Mouse (Mus musculus) kidney, postnatal 36 days (tissue): ENCODE results near the gene Fras1.

Source experiments
- DNase-seq, 2 experiments: peaks; one replicate each; pipeline ENCODE4 v3.0.0; 2021 to 2022; ENCODE audit warnings: mixed read lengths in 2 of 2

Gene Fras1

DNA sequence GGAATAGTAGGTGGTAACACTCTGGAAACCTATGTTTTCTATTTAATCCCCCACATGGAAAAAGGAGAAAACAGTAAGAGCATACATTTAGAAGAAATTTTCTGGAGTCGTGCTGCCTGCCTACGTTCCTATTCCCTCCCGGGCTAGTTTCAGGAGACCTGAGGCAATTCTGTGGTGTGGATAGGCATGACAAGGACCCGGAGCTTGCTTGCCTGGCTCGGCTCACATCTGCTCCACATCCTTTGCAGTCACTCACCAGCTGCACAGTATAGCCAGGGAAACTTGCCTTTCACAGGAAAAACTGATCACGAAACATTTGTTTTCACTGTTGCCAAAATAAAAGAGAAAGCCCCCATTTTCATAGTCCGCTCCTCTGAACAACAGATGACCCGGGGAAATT, 325.2 kb downstream of the Fras1 start:
- DNase-seq, result no peak

DNA sequence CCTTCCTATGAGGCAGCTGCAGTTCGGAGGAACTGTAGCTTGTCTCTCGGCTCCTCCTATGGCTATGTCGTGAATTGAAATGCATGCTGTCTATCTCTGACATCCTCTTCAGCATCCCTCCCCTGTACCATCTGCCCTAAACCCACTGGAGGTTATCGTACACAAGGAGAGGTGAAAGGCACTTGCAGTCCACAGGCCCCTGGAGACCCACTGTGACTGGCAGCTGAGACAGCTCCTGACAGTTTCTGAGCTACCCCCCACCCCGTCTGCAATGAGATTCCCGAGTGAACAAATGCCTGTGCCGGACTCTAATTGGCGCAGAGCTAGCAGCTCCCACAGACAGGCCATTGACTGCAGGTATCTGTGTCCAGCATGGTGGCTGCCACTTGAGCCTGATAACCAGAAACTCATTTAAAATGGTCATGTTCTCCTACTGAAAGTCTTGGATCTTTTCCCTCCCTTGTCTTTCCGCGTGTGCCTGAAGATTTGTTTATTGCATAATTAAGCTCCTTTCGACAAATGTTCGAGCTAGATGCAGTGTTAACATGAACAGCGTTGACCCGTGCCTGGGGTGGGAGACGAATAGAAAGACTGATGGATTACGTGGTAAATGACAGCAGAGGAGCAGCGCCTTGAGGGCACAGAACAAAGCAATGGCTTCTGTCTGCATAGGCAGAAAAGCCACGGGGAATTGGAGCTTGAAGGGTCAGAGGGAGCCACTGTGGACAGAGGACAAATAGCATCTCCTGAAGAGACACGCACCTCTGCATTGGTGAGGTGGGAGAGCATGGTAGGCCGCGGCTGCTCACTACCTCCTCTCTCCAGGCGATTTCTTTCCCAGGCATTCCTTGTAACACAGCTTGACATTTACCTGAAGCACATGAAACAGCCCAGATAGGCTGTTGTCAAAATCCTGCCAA, 329.2 kb downstream of the Fras1 start:
- DNase-seq, result no peak

DNA sequence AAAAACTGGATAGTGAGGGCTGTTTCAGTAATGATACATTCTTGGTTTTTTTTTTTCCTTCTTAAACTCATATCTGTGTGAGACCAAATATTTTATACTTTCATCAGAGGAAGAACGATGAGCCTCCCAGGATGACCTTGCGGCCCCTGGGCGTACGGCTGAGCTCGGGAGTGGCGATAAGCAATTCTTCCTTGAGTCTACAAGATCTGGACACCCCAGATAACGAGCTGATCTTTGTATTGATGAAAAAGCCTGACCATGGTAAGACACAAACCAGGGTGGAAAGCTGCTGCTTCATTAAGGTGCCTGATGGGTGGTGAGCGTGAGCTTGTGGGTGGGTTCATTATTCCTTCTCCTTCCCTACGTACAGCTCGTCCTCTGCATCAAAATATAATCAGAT, 334.8 kb downstream of the Fras1 start:
- DNase-seq, result no peak

DNA sequence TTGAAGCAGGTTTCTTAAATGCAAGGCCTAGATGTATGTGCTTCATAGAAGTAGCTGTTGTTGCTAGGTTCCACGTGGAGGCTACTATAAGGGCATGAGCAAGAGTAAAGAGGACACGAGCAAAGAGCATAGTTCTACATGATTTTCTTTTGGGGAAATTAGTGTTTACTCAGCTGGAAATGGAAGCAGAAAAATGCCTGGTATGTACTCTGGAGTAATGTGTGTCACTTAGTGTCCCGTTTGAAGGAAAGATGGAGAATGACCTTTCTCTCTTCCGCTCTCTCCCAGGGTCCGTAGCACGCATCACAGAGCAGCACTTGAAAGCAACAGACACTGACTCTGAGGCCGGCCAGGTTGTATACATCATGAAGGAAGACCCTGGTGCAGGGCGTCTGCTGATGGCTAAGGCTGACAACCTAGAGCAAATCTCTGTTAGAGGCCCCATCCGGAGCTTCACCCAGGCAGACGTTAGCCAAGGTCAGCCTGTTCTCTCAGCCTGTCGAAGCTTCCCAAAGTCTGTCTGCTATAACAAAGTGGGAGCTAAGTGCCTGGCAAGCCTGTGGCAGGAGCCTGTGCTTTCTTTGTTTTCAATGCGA, 338.4 kb downstream of the Fras1 start:
- DNase-seq, result peak; percentile 5 to 8

DNA sequence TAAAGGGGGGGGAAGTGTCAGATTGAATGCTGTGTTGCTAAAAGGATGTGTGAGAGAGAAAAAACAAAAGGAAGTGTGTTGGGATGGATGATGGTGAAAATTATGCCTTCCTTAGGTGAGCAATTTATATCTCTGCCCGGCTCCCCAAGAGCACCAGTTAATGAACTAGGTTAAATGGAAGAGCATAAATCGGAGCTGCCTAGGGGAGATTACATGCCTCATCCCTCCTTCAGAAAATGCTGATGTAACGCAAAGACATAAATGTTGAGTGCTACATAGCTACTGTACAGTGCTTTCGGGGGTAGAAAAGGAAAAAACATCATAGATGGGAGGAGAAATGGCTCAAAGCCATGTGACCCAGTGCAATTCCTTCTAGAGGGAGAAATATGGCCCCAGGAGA, 339.0 kb downstream of the Fras1 start:
- no peak for DNase-seq

DNA sequence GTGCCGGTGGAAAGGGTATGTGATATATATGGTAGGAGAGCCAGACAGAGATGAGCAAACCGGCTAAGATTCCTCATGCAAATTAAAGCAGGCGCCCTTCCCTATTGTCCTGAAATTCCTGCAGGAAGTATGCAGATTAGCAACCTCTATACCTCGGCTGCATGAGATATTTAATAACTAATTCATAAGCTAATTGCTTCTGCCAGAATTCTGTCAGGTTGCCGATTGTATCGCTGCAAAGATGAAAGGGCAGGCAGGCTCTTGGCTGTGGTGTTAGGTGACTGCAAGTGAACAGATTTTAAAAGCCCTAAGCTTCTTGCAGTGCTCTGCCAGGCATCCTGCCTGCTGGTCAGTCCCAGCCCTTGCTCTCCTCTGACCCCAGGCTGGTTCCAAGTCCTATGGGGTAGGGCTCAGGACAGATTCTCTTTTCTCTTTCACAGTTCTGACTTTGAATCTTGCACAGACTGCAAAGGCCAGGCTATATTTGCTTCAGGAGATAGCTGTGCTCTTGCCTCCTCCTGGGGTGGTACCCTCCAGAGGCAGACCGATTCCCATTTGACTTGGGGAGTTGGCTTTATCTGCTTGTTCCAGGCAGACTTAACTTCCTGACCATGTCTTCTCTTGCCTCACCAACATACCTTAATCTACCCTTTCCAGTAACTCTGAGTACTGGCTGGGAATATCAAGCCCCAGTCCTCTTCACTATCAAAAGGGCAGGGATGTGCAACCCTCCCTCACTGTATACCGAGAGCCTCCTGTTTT, 342.7 kb downstream of the Fras1 start:
- no peak for DNase-seq

DNA sequence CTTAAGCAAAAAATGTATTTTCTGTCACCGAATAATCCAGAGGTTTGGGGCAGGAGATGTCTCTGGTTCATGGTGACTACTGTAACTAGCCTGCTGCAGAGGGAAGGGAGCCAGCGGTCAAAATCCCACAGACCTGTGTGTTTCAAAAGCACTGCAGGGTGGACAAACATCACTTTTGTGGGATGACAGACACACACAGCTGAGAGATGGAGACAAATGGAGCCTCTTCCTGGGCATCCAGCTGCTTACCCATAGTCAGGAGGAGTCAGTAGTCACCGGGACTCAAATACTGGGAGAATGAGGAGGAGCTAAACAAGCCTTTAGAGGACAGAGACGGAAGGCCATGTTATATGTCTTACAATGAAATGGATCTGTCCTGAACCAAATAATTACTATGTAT, 343.9 kb downstream of the Fras1 start:
- no peak for DNase-seq

DNA sequence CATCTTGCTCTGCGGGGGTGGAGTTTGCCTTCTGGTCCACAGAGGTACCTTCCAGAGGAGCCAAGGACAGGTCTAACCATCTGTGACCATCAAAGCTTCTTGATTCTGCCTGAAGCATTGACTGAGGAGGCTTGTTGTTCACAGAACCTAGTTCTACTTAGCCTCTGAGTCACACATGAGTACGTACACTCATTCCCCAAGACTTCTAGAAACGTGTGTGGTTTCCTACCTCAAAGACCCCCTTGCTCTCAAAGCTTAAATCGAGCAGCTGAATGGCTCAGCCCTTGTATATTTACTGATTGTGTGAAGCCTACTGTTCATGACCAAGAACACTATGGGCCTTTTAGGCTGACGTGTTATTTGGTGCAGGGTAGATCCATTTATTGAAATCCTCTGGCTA, 344.8 kb downstream of the Fras1 start:
- DNase-seq, result no peak

DNA sequence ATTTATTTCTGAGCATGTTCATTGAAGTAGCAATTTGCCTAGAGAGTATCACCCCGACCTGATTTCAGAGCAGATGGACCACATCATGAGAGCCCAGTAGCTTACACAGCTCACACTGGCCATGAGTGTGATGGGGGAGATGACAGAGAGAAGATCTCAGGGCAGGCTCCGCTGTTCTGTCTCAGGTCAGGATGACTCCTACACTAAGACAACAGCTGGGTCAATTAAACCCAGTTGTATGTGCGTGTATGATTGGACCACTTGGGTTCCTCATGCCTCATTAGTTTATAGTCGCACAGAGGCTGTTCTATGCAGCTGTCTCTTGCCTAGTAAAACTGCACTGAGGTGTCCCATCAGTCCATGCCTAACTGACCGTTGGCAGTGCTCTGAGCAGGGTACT, 345.5 kb downstream of the Fras1 start:
- no peak for DNase-seq

DNA sequence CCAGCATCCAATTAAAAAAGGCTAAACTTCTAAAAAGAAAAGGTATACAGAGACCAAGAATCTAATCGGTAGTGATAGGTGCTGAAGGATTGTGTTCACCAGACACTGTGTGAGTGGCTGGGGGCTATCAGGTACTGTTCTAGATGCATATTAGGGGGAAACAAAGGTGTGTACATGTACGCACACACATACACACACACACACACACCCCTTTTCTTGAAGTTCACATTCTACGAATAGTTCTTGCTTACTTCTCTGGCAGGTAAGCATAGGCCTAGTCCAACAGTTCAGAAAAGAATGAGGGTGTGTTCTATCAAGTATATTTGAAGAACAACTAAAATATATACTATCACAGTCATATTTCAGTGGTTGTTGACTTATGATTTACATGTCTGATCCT, 348.9 kb downstream of the Fras1 start:
- no peak for DNase-seq

DNA sequence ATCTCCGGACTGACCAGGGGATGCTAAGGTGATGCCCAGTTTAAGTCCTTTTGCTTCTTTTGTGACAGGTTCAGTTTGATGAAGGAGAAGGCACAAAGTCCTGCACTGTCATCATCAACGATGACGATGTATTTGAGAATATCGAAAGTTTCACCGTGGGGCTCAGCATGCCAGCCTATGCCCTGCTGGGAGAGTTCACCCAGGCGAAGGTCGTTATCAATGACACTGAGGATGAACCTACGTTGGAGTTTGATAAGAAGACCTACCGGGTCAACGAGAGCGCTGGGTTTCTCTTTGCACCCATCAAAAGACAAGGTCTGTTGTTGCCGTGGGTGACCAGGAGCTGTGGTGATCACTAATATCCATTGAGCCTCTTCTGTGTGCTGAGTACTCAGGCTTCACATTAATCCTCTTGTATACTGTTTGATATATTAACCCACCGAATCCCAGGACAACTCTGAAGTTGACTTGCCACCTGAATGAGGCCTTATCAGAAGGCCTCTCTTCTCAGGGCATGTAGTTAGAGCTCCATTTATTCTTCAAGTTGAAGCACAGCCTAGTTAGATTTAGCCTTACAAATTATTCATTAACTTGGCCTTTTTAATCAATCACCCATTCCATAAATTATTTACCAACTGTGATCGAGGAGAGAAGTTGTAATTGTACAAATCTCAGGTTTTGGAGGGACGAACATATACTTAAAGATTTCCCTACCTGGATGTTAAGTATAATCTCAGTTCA, 365.6 kb downstream of the Fras1 start:
- DNase-seq, result peak; percentile 12 to 46

DNA sequence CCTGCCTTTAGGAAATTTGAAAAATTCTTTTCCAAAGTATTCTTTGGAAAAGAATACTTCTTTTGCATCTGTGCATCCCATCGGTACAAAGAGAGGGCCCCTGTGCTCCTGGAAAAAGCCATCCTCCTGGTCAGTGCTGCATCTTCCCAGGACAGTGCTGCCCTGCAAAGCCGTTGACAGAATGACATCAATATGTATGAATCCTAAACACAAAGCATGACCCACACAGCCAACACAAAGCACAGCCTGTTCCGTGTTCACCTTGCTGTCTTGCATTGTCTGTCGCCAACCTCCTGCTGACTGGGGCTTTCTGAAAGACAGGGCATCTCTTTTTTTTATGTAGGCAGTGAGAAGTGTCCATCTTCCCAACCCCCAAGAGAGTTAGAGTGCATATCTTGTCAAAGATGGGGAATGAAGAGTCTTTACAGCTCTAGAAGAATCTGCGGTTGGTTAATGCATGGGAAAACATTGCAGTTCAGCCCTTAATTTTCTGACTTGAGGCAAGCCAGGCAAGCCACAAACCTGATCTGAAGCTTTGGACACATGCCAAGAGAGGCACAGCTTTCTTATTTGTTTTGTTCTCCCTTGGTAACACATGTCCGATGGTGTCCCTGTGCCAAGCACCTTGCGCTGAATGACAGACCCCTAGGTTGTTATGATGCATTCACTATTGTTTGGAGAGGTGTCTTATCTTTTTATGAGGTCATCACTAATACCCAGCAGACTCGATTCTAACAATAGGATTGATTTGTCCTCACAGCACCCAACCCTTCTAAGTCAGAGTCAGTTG, 373.6 kb downstream of the Fras1 start:
- DNase-seq, result no peak

DNA sequence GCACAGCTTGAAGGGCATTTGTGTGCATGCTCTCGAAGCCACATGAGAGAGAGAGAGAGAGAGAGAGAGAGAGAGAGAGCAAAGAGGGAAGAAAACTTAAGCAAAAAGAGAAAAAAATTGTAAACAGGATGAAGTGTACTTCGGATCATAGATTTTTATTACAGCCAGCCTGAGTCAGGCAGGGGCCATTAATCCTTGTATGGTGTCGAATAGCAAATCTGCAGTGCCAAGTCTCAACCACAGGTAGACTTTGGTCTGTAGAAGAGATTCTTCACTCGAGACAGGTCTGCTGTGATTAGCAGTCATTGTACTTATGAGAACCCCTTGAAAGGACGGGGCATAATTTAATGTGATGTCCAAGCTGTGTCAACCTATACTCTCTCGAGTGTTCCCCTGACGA, 383.9 kb downstream of the Fras1 start:
- DNase-seq, result no peak

DNA sequence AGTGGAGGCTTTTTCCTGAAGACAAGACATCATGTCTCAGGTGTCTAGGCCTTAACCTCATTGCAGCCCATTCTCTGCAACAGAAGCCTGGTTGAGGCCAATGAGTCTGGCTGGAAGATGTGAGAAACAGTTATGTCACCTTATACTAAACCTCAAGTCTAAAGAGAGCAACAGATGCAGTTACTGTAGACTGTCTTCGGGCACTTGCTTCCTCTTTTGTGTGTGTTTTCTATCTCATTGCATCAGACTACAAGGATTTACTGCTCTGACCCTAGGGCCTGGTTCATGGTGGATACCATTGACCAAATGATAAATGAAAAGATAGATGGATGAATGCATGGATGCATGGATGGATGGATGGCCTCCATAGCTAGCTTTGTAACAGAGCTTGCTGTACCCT, 388.3 kb downstream of the Fras1 start:
- no peak for DNase-seq

DNA sequence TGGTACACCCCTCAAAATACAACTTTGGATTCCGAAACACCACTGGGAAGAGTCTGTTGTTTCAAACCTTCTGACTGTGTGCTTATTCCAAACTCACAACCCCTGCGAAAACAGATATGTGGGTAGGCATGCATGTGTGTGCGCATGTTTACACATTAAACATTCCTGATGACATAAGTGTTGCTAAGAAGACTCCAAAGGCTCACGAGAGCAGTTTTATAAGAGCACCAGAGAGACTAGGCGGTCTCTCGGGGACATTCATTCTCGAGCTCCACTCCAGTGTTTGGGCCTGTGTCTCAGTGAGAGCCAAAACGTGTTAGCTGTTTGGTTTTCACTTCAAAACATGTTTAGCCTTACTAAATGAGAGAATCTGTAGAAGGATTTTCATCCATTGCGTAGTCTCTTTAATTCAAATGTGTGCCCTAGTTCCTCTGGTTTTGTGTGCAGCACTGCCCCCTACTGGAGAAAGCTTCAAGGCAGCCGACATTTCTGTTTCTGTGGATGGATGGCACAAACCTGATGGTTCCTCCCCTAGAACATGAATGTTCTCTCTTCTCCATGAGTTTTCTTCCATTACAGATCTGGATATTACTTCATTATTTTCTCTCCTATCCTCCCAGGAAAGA, 395.2 kb downstream of the Fras1 start:
- peak; percentile 46 to 84 for DNase-seq

DNA sequence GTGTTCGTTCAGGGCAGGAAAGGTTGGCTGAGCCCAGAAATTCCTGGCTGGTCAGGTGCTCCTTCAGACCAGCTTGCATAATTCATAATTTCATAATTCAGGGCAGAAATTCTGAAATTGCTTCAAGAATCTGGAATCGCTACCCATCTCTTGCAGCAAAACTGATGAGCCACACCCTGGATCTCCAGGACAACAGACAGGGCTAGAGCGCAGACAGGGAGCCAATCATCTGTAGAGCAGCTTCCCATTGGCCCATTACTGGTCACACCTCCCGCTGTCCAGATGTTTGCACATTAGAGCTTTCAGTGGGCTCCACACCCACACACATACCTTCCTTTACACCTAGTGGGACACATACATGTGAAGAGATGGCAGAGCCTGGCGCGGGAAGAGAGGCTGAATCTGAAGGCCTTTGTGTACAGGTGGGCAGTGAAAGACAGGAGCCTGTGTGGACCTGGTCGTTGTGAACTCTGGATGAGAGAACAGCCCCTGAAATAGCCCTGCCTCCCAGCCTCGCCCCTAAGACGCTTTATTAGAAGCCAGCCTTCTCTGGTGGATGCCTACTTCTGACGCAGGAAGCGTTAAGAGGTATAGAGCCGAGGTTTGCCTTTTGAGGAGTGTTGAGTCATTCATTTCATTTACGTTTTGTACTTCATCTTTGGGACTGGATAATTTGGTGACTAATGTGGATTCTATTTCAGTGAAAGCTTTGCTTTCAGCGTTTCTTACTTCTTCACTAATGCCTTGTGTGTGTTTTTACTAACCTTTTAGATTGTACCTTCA, 409.9 kb downstream of the Fras1 start:
- DNase-seq, result no peak

DNA sequence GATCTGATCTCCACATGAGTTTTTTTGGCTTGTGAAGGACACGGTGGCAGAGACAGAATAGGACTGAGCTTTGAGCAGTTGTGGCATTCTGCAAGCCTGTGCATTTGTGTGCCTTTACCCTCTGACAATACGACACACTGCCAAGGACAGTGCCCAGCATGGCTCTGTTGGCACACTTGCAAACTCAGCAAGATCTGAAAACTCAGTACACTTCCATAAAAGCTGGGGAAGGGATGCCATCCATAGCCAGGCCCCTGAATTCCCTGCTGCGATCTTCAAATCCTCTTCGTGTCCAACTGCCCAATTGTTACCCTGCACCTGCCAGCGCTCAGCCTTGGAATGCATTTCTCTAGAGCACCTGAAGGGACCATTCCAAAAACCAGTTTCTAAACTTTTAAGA, 411.3 kb downstream of the Fras1 start:
- no peak for DNase-seq

DNA sequence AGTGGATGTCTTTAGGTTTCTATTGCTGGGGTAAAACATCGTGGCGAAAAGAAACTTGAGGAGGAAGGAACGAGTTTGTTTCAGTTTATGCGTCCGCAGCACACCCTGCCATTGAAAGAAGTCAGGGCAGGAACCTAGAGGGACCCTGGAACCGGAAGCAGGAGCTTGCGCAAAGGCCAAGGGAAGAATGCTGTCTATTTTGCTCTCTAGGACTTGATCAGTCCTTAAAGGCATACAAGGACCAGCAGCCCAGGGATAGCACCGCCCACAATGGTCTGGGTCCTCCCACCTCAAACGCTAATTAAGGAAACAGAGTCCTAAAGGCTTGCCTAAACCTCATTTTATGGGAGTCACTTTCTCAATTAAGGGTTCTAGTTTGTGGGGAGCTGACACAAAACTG, 418.7 kb downstream of the Fras1 start:
- peak; percentile 65 to 73 for DNase-seq

DNA sequence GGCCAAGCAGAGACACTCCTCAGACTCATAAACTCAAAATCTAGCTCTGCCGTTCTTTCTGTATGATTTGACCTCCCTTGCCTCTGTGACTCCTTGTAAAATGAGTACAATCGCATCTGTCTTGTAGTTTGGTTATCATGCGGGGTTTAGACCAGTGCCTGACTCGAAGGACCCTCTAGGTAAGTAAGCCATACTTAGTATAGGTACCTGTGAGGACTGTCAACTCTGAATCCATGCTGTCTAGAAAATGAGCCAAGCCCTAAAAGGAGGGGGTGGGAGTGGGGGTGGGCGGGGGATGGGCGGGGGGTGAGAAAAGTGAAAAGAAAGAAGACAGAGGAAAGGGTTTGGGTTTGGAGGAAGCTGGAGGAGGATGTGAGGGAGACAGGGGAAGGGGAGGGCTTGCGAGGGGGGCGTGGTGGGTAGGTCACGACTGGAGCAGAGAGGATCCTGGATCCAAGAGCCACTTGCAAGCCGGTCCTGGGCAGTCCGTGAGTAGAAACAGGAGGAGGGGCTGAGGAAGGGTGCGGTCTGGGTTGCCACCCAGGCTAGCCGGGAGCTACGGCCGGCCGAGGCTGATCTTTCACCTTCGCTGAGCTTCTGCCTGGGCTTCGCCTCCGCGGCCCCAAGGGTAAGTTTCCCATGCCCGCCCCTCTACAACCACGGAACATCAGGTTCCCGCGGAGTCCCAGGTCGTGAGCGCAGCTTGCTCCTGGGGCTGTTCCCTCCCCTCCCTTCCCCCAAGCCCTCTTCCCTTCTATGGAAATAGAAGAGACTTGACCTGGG, 419.4 kb downstream of the Fras1 start, which contains the start of gene Anxa3:
Gene Anxa3 (plus strand): TSS at position 404 of the 783 bp plus-strand sequence.
- peak; percentile 76 to 84 for DNase-seq
